Mouse (Mus musculus): Measurements from ENCODE around the gene Sapcd1. TPM values are rescaled to one million over a fixed set of nuclear protein-coding genes. Genes with fewer than 3 reads are reported as not detected.

Sapcd1 gene
- total and polyA plus RNA-seq, 3 experiments: 94.1 to 142 (median 105) TPM

DNA sequence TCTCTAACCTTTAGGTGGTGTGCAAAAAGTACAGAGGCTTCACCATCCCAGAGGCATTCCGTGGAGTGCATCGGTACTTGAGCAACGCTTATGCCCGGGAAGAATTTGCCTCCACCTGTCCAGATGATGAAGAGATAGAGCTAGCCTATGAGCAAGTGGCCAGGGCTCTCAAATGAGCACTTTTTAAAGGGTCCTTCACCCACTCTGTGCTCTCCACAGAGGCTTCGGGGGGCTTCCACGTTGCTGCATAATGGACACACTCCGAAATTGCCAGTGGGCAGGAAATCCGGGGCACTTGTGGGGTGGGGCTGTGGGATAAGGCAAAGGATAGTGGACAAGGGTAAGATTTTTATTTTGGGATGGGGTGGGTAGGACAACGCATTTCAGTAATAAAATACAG, 30.5 kb upstream of the Sapcd1 start:
- no peak for DNase-seq (ENCODE audit: extremely low read depth)
- Histone ChIP-seq H3K36me3 (replicated peaks in 1 of 2; ENCODE audit: control insufficient read depth in 1 of 2, insufficient read depth in 1 of 2, low read length in 1 of 2) (peaks cover 65 to 91% of the 10 kb centered on the region in 2 experiments), H3K27ac (ENCODE audit: insufficient read depth, low read depth) (no peak overlapping the region), H3K9me3 (replicated peaks; ENCODE audit: low read length) (peaks cover 7% of the 10 kb centered on the region), H3K79me2 (replicated peaks; ENCODE audit: control insufficient read depth, extremely low read depth, insufficient read depth, poor library complexity, severe bottlenecking) (peaks cover 7% of the 10 kb centered on the region; the same call in 1 of the 2 replicates), H3K4me1 (ENCODE audit: control insufficient read depth in 1 of 2, insufficient read depth in 2 of 2) (peaks cover 2 to 7% of the 10 kb centered on the region in 2 experiments; a peak in 3 of 4 replicates), H3K4me3 (replicated peaks in 1 of 3; ENCODE audit: low read depth in 2 of 3, low read length in 2 of 3, poor library complexity in 1 of 3) (no peak overlapping the region), H3K4me2 (ENCODE audit: insufficient read depth, low read depth, poor library complexity, severe bottlenecking) (no peak overlapping the region), H3K27me3 (replicated peaks) (no peaks in the 10 kb centered on the region), H3K9ac (ENCODE audit: insufficient read depth, low read depth) (no peak overlapping the region)
- dilution Hi-C loops (cut with MboI; ENCODE audit: extremely low pct_ligation_motif_present, extremely low pct_unique_long_range_greater_than_20kb, low sequenced_read_pairs) (no loop called here), in situ Hi-C loops (cut with MboI; ENCODE audit: low pct_ligation_motif_present, low pct_unique_long_range_greater_than_20kb, low sequenced_read_pairs) (no loop called here)
- TF ChIP-seq POLR2A (IDR thresholded peaks at IDR 0.05; ENCODE audit: low read depth, low read length) (no peak), MAZ (IDR thresholded peaks at IDR 0.05; ENCODE audit: low read depth, low read length) (no peak), UBTF (IDR thresholded peaks at IDR 0.05; ENCODE audit: low read depth, low read length) (no peak), MAFK (IDR thresholded peaks at IDR 0.05; ENCODE audit: insufficient replicate concordance, low read length) (no peak), ETS1 (conservative IDR thresholded peaks at IDR 0.05; ENCODE audit: low read depth, low read length) (no peak), ZMIZ1 (IDR thresholded peaks at IDR 0.05; ENCODE audit: low read depth, low read length) (no peak), JUN (IDR thresholded peaks at IDR 0.05; ENCODE audit: insufficient read depth, low read depth, low read length) (no peak), ZNF384 (IDR thresholded peaks at IDR 0.05; ENCODE audit: low read depth, low read length) (no peak)

GRCm38 (mm10) chr17:35057090-35057489, 29.3 kb upstream of the Sapcd1 start:
- peaks cover 18% of the 10 kb centered on the region for H3K79me2 ChIP-seq (replicated peaks; ENCODE audit: control insufficient read depth, extremely low read depth, insufficient read depth, poor library complexity, severe bottlenecking)
- no peak overlapping the region for H3K4me3 ChIP-seq (replicated peaks in 1 of 3; ENCODE audit: low read depth in 2 of 3, low read length in 2 of 3, poor library complexity in 1 of 3)
- no peak overlapping the region for H3K9ac ChIP-seq (ENCODE audit: insufficient read depth, low read depth)
- H3K4me2 ChIP-seq (ENCODE audit: insufficient read depth, low read depth, poor library complexity, severe bottlenecking): no peak overlapping the region
- no peak for DNase-seq (ENCODE audit: extremely low read depth)
- no peaks in the 10 kb centered on the region for H3K27me3 ChIP-seq (replicated peaks)
- in situ Hi-C loops (cut with MboI; ENCODE audit: low pct_ligation_motif_present, low pct_unique_long_range_greater_than_20kb, low sequenced_read_pairs) (no loop called here), dilution Hi-C loops (cut with MboI; ENCODE audit: extremely low pct_ligation_motif_present, extremely low pct_unique_long_range_greater_than_20kb, low sequenced_read_pairs) (no loop called here)
- peaks cover 75 to 93% of the 10 kb centered on the region in 2 experiments for H3K36me3 ChIP-seq (replicated peaks in 1 of 2; ENCODE audit: control insufficient read depth in 1 of 2, insufficient read depth in 1 of 2, low read length in 1 of 2)
- peaks cover 7% of the 10 kb centered on the region for H3K9me3 ChIP-seq (replicated peaks; ENCODE audit: low read length)
- TF ChIP-seq ELF1 (IDR thresholded peaks at IDR 0.05; ENCODE audit: low read depth, low read length) (no peak), MYC (IDR thresholded peaks at IDR 0.05; ENCODE audit: low read depth, low read length) (no peak), USF2 (conservative IDR thresholded peaks at IDR 0.05; ENCODE audit: low read depth, low read length) (no peak), SIN3A (IDR thresholded peaks at IDR 0.05; ENCODE audit: low read length) (no peak), POLR2A (IDR thresholded peaks at IDR 0.05; ENCODE audit: low read depth, low read length) (no peak), NELFE (IDR thresholded peaks at IDR 0.05; ENCODE audit: low read depth, low read length) (no peak), KAT2A (IDR thresholded peaks at IDR 0.05; ENCODE audit: insufficient replicate concordance, low read length) (no peak), CHD1 (IDR thresholded peaks at IDR 0.05; ENCODE audit: low read depth, low read length) (no peak), E2F4 (IDR thresholded peaks at IDR 0.05; ENCODE audit: insufficient replicate concordance, low read depth, low read length) (no peak), BHLHE40 (IDR thresholded peaks at IDR 0.05; ENCODE audit: low read depth, low read length) (no peak), MEF2A (IDR thresholded peaks at IDR 0.05; ENCODE audit: borderline replicate concordance, low read depth, low read length) (no peak), USF1 (IDR thresholded peaks at IDR 0.05; ENCODE audit: low read depth, low read length) (no peak), RAD21 (IDR thresholded peaks at IDR 0.05; ENCODE audit: low read depth, low read length) (no peak), SMC3 (IDR thresholded peaks at IDR 0.05; ENCODE audit: low read depth, low read length) (no peak), NRF1 (IDR thresholded peaks at IDR 0.05; ENCODE audit: low read depth, low read length) (no peak)
- H3K4me1 ChIP-seq (ENCODE audit: control insufficient read depth in 1 of 2, insufficient read depth in 2 of 2): peaks cover 9 to 17% of the 10 kb centered on the region in 2 experiments
- H3K27ac ChIP-seq (ENCODE audit: insufficient read depth, low read depth): no peak overlapping the region
